Mouse (Mus musculus) heart, embryonic 14.5 days (tissue): Measurements from ENCODE around the gene Nudt5. TPM values are rescaled to one million over a fixed set of nuclear protein-coding genes. Genes with fewer than 3 reads are reported as not detected.

Experiments
- ATAC-seq: fragments of 200-750 bp; cut with Nextera tagmentation; 2 replicates; pipeline ENCODE4 v1.8.0; 2017; ENCODE audit warnings: low read depth, moderate TSS enrichment; ENCODE audit not compliant: insufficient number of reproducible peaks, insufficient read depth, low FRiP score
- H3K27ac ChIP-seq, 2 experiments: fragments of 200-500 bp in 1 of 2; fragments of 300-500 bp in 1 of 2; sonication (generic) in 1 of 2; replicated peaks in 1 of 2; 2 replicates each; pipeline ENCODE4 v1.5.1; 2012 to 2014; ENCODE audit warnings: low read depth in 2 of 2, low read length in 2 of 2, control low read depth in 1 of 2, mild to moderate bottlenecking in 1 of 2, mixed read lengths in 1 of 2; ENCODE audit not compliant: control insufficient read depth in 1 of 2, insufficient read depth in 1 of 2
- H3K27me3 ChIP-seq: fragments of 300-500 bp; sonication (generic); 2 replicates; pipeline ENCODE4 v1.6.1; 2014; ENCODE audit warnings: mild to moderate bottlenecking, low read length, control low read depth; ENCODE audit not compliant: control insufficient read depth, insufficient read depth
- H3K36me3 ChIP-seq: fragments of 300-500 bp; sonication (generic); 2 replicates; pipeline ENCODE4 v1.6.1; 2014; ENCODE audit warnings: mild to moderate bottlenecking, control low read depth, low read length, mixed read lengths; ENCODE audit not compliant: control insufficient read depth, insufficient read depth
- H3K4me1 ChIP-seq, 2 experiments: fragments of 200-500 bp in 1 of 2; fragments of 300-500 bp in 1 of 2; sonication (generic) in 1 of 2; 2 replicates each; pipeline ENCODE4 v1.6.1; 2012 to 2014; ENCODE audit warnings: low read length in 2 of 2, control low read depth in 1 of 2, mixed read lengths in 1 of 2; ENCODE audit not compliant: control insufficient read depth in 2 of 2, insufficient read depth in 2 of 2
- H3K4me2 ChIP-seq: fragments of 300-500 bp; sonication (generic); 2 replicates; pipeline ENCODE4 v1.6.1; 2014; ENCODE audit warnings: mild to moderate bottlenecking, low read length
- H3K4me3 ChIP-seq, 2 experiments: fragments of 200-500 bp in 1 of 2; fragments of 300-500 bp in 1 of 2; sonication (generic) in 1 of 2; 2 replicates each; pipeline ENCODE4 v1.5.1; 2012 to 2014; ENCODE audit warnings: low read length in 2 of 2, mild to moderate bottlenecking in 2 of 2, control low read depth in 1 of 2, low read depth in 1 of 2, moderate library complexity in 1 of 2; ENCODE audit not compliant: control insufficient read depth in 1 of 2, insufficient read depth in 1 of 2
- H3K9ac ChIP-seq: fragments of 300-500 bp; sonication (generic); 2 replicates; pipeline ENCODE4 v1.6.1; 2014; ENCODE audit warnings: mild to moderate bottlenecking, low read length
- H3K9me3 ChIP-seq: fragments of 300-500 bp; sonication (generic); 2 replicates; pipeline ENCODE4 v1.6.1; 2016; ENCODE audit warnings: low read length, control low read depth; ENCODE audit not compliant: control insufficient read depth
- WGBS: fragments of 180-500 bp; shearing (Covaris S2); extraction: QIAGEN DNeasy Blood & Tissue Kit; methylation state at CpG from one replicate; pipeline ENCODE4 v1.1.7; 2014; 5-methylcytosine and 5-hydroxymethylcytosine counted together
- polyA plus RNA-seq: library from polyadenylated mRNA; unstranded; fragments of >200 nt; fragmentation: Nextera tagmentation; extraction: Ambion mirVana; gene quantifications from 2 replicates; pipeline ENCODE4 v1.2.1, GENCODE M21; 2014

Gene Nudt5
- polyA plus RNA-seq, 1 experiment from 2014 or later = 57.2 TPM

DNA sequence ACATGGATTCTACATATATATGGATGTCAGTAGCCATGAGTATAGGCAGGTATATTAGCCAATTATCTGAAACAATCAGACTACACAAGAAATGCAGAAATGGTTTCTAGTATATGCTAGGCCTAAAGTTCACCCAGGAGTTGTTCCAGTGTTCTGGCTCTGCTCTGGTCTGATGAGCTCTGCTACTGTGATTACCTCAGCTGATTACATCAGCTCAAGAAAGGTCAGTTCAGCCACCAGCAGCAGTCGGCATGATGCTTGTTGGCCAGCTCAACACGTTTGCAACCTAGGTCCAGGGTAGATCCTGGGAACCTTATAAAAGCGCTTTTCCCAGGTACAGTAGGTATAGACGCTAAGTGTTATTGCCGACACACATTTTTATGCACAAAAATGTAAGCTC lies 24.9 kb downstream of the Nudt5 start:
- ATAC-seq = no peak
- no peak overlapping the region for H3K27ac ChIP-seq
- H3K27me3 ChIP-seq = no peaks in the 10 kb centered on the region
- no peak overlapping the region for H3K9ac ChIP-seq
- peaks cover 79% of the 10 kb centered on the region for H3K36me3 ChIP-seq
- WGBS = 89% methylated on average over 5 of the region's 5 CpGs
- no peak overlapping the region for H3K4me3 ChIP-seq
- no peaks in the 10 kb centered on the region for H3K9me3 ChIP-seq
- no peak overlapping the region for H3K4me2 ChIP-seq
- H3K4me1 ChIP-seq = no peaks in the 10 kb centered on the region

DNA sequence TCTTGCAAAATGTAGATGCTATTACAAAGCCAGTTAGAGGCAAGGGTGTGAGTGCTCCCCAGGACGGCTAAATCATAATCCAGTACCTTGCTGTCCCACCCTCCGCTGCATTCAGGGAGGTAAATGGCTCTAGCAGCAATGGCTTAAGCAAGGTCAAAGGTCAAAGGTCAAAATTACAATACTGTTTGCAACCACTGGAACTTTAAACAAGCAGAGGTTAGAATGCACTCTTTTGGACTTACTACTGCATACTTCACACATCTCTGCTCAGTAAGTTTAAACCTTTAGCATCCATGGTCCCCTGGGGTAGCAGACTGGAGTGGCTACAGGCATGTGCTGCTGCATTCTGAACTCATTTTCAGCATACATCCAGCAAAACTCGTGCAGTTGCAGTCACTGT lies 32.6 kb downstream of the Nudt5 start:
- no peak overlapping the region for H3K27ac ChIP-seq
- H3K4me1 ChIP-seq = no peaks in the 10 kb centered on the region
- H3K4me2 ChIP-seq = no peak overlapping the region
- no peak for ATAC-seq
- peaks cover 89% of the 10 kb centered on the region for H3K36me3 ChIP-seq
- H3K9ac ChIP-seq = no peak overlapping the region
- H3K9me3 ChIP-seq = no peaks in the 10 kb centered on the region
- WGBS = 82% methylated on average over 3 of the region's 3 CpGs
- H3K27me3 ChIP-seq = no peaks in the 10 kb centered on the region
- no peak overlapping the region for H3K4me3 ChIP-seq

DNA sequence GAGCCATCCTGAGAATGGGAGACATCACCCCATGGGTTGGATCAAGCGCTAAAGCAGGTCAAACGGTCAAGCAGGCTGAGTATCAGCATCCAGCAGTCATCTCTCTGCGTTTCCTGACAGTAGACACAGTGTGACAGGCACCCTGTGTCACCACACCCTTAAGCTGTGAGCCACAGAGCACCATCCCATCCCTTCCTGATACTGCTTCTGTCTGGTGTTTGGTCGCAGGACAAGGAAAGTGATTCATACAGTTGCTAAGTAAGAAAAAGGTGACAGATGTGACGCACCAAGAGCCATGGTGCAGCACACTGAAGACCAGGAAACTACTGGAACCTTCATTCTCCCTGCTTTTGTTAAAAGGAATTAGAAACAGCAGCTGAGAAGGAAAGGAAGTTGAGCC lies 44.0 kb downstream of the Nudt5 start:
- H3K4me2 ChIP-seq = no peak overlapping the region
- no peaks in the 10 kb centered on the region for H3K27me3 ChIP-seq
- H3K4me1 ChIP-seq = peaks cover 0 to 4% of the 10 kb centered on the region in 2 experiments; a peak in 1 of 4 replicates
- no peak for ATAC-seq
- no peaks in the 10 kb centered on the region for H3K9me3 ChIP-seq
- H3K4me3 ChIP-seq = no peak overlapping the region
- 64% methylated on average over 5 of the region's 5 CpGs for WGBS
- no peak overlapping the region for H3K27ac ChIP-seq
- H3K9ac ChIP-seq = no peak overlapping the region
- H3K36me3 ChIP-seq = peaks cover 73% of the 10 kb centered on the region

DNA sequence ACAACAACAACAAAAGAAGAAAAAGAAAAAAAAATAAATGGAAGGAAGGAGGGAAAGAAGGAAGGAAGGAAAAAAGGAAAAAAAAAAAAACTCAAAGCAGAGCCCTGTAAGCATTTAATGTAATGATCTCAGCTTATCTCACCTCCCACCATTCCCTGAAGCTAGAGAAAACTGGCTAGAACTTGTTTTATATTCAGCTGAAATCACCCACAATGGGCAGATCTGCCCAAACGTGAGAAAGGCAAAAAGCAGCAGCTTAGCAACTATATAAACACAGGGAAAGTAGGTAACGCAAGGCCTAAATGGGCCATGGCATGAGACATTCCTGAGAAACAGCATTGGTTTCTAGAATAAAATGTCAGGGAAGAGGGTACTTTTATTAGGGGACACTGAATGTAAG lies 44.6 kb downstream of the Nudt5 start:
- no peak for ATAC-seq
- Histone ChIP-seq H3K9me3 (no peaks in the 10 kb centered on the region), H3K9ac (no peak overlapping the region), H3K27me3 (no peaks in the 10 kb centered on the region), H3K4me1 (peaks cover 2 to 7% of the 10 kb centered on the region in 2 experiments; a peak in 3 of 4 replicates), H3K4me2 (no peak overlapping the region), H3K4me3 (no peak overlapping the region), H3K27ac (no peak overlapping the region), H3K36me3 (peaks cover 70% of the 10 kb centered on the region)
- WGBS = 77% methylated on average over 2 of the region's 2 CpGs

DNA sequence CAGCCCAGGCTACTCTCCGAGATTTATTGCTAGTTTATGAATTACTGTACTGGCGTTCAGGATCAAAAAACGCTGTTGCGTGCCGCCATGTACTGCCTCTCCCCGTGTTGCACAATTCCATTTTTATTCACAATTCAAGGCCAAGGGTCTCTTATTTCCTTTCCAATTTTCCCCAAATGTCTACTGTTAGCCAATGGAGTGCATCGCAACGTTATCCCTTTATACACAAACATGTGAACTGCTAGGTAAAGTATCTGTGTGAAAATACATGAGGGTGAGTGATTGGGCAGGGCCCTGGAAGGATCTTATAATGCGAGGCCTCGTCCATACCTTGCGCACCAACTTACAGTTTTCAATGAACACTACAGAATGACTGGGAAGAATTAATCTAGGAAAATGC lies 49.5 kb downstream of the Nudt5 start:
- H3K4me2 ChIP-seq = peak overlapping the region; percentile 75
- no peaks in the 10 kb centered on the region for H3K27me3 ChIP-seq
- H3K9ac ChIP-seq = peak overlapping the region; percentile 95
- no peaks in the 10 kb centered on the region for H3K9me3 ChIP-seq
- 49% methylated on average over 11 of the region's 11 CpGs for WGBS
- H3K36me3 ChIP-seq = peaks cover 30% of the 10 kb centered on the region
- H3K4me3 ChIP-seq = peak overlapping the region; percentile 21 to 86; a peak in 3 of 4 replicates
- peak overlapping the region in 1 of 2 experiments; percentile 88; a peak in 1 of 4 replicates for H3K27ac ChIP-seq
- no peak for ATAC-seq
- H3K4me1 ChIP-seq = peaks cover 2 to 8% of the 10 kb centered on the region in 2 experiments; a peak in 3 of 4 replicates

DNA sequence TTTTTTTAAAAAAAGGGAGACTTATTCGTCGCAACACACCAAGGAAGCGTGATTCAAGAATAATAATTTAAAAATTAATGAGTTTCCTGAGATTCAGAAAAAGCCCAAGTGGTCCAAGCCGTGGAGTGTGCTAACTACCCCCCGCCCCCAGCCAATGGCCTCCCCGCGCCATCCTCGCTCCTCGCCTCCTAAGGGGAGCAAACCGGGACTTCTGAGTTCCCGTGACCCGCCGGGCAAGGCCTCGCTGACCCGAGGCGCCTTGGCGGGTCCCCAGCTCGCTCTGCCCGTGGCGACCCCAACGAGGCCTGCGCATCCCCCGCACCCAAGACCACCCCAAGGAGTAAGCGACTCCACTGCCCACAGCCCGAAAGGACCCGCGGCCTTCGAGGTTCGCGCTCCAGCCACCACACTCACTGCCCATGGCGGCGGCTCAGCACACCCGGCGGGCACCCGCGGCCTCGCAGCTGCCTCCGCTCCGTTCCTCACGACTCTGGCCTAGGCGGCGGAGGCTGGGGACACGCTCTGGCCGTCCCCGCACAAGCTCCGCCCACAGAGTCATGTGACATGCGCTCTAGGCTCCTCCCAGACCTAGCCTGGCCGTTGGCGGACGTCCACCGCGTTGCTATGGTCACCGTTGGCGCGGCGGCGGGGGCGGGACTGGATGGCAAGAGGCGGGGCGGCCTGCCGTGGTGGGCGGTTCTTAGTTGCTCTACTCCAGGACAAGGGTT lies 50.2 kb downstream of the Nudt5 start, which contains the start of gene Sec61a2:
Gene Sec61a2, minus strand, starts transcription at position 590 of the 728 bp plus-strand sequence.
- H3K4me3 ChIP-seq = peak within 1 kb of the TSS; percentile 75 to 86
- under 1% methylated on average over 62 of the region's 62 CpGs for WGBS

DNA sequence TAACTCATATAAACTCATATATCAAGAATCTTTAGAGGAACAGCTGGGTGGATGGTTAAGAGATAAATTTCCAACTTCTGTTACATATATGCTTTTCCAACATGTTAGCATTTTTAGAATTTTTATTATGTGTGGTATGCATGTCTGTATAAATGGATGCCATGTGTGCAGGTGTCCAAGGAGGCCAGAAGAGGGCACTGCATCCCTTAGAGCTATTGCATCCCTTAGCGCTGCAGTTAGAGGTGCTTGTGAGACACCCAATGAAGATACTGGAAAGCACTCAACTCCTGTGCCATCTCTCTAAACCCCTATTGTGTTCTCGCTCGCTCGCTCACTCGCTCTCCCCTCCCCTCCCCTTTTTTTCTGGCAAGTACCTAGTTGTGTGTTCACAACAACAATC lies 55.3 kb downstream of the Nudt5 start:
- WGBS = 62% methylated on average over 5 of the region's 5 CpGs
- Histone ChIP-seq H3K4me1 (no peaks in the 10 kb centered on the region), H3K9ac (no peak overlapping the region), H3K27me3 (no peaks in the 10 kb centered on the region), H3K27ac (no peak overlapping the region), H3K36me3 (no peaks in the 10 kb centered on the region), H3K9me3 (no peaks in the 10 kb centered on the region), H3K4me3 (no peak overlapping the region), H3K4me2 (no peak overlapping the region)
- no peak for ATAC-seq

More for the DNA sequence above, 50.2 kb downstream of the Nudt5 start, which contains the start of gene Sec61a2:
- Histone ChIP-seq H3K9me3 (no peaks in the 10 kb centered on the region), H3K27ac (peak within 1 kb of the TSS; percentile 71 to 88), H3K4me1 (peaks cover 2 to 8% of the 10 kb centered on the region in 2 experiments; a peak in 3 of 4 replicates), H3K4me2 (peak within 1 kb of the TSS; percentile 75), H3K27me3 (no peaks in the 10 kb centered on the region), H3K36me3 (peaks cover 26% of the 10 kb centered on the region), H3K9ac (peak within 1 kb of the TSS; percentile 95)
- ATAC-seq = peak; percentile 99
